Mouse (Mus musculus) lung, postnatal 0 days (tissue): Measurements from ENCODE around the gene Dclk2.

Experiments used
- CTCF ChIP-seq: IDR thresholded peaks from 2 replicates; pipeline ENCODE4 v1.5.1; 2016; ENCODE audit warnings: antibody characterized with exemption, mild to moderate bottlenecking
- EP300 ChIP-seq: IDR thresholded peaks from 2 replicates; pipeline ENCODE4 v1.6.1; 2016; ENCODE audit warnings: antibody characterized with exemption, mild to moderate bottlenecking, control low read depth

DNA sequence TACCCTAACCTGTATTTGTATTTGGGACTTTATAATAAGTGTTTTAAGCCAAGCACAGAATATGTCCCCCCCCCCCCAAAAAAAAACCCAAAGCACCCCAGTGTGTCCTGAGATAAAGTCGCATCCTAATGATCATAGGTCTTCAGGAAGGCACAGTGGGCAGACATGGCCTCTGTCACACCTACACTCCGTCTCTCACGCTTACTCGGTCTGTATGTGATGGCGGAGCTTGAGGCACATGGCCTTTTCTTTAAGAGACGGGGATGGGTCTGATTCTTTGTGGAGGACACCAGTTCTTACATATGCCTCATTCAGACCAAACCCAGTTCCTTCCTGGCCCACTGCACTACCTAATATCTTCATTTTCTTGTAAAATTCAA is 158.6 kb downstream of the Dclk2 start:
- TF ChIP-seq EP300 (no peak), CTCF (no peak)
